In the genomic region with DNA sequence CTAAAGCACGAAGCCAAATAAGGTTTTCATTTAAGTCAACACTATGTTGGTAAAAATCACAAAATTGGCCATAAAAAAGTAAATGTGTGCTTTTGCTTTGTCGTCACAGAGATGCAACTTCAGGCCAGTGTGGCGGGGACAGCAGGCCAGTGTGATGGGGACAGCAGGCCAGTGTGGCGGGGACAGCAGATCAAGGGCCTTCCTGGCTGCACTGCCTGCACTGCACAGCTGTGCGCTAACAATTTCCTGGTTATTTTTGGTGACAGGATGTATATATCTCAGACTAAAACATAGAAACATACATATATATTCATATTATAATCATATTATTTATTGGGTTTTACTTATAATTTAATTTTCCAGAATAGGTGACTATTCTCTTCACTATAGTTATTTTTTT, we compare ENCODE assay signal across 21 mouse cellular contexts.
DNase-seq lines count a peak whose midpoint lies in the region; ATAC-seq and TF ChIP-seq lines count a peak whose summit lies in the region.
"Had no signal": no experiment of that assay in that cellular context is flagged by ENCODE, and none has a peak within 500 bp of the region (broad histone marks: within the 10 kb centered on the region; RNA-seq: fewer than 3 reads in every experiment).

No protein-coding gene starts in this region.

- H3K27ac ChIP-seq in hindbrain, embryonic 10.5 days = peak overlapping the region; percentile 42; the same call in 1 of the 2 replicates
- H3K27ac ChIP-seq in hindbrain, embryonic 12.5 days = no peak overlapping the region
- no peak overlapping the region for H3K27ac ChIP-seq in midbrain, embryonic 12.5 days (replicated peaks)
- no peak overlapping the region for H3K27ac ChIP-seq in midbrain, embryonic 16.5 days (ENCODE audit: low read length)
- peak overlapping the region; percentile 53 for H3K27ac ChIP-seq in forebrain, embryonic 14.5 days (ENCODE audit: low read depth, low read length)
- no peak overlapping the region for H3K27ac ChIP-seq in limb, embryonic 10.5 days
- H3K27ac ChIP-seq: embryonic facial prominence, embryonic 15.5 days; heart, embryonic 15.5 days; hindbrain, postnatal 0 days had no signal

- DNase-seq in hindbrain, embryonic 10.5 days (ENCODE audit: low spot score) = no peak
- peak; percentile 17 for DNase-seq in brain, embryonic 14.5 days (ENCODE audit: low read depth)
- DNase-seq in forebrain, embryonic 14.5 days (ENCODE audit: low spot score) = no peak
- no peak for DNase-seq in limb, embryonic 10.5 days (ENCODE audit: low spot score)
- DNase-seq in yolk sac, embryonic 10.5 days (ENCODE audit: low spot score) = no peak
- DNase-seq: adrenal gland, adult 2 months; adrenal gland, postnatal 25 days; cerebellum, adult 11 months; cerebellum, adult 8-10 months; cerebellum, postnatal 14 days; gastrocnemius, postnatal 36 days; heart, adult 18-20 months; heart, postnatal 14 days had no signal

- TF ChIP-seq CTCF in brain, embryonic 14.5 days (IDR thresholded peaks at IDR 0.05; ENCODE audit: borderline replicate concordance, extremely low read depth, insufficient read depth, insufficient read length) = no peak

- H3K9ac ChIP-seq in hindbrain, embryonic 12.5 days = no peak overlapping the region
- no peak overlapping the region for H3K9ac ChIP-seq in midbrain, embryonic 12.5 days (replicated peaks)
- H3K9ac ChIP-seq in midbrain, embryonic 16.5 days (ENCODE audit: low read depth, low read length) = no peak overlapping the region
- H3K9ac ChIP-seq in forebrain, embryonic 14.5 days (ENCODE audit: low read length) = no peak overlapping the region
- H3K9ac ChIP-seq: embryonic facial prominence, embryonic 15.5 days; heart, embryonic 15.5 days had no signal

- no peaks in the 10 kb centered on the region for H3K9me3 ChIP-seq in hindbrain, embryonic 10.5 days
- H3K9me3 ChIP-seq in hindbrain, embryonic 12.5 days (replicated peaks) = no peaks in the 10 kb centered on the region
- H3K9me3 ChIP-seq in midbrain, embryonic 12.5 days = no peaks in the 10 kb centered on the region
- no peaks in the 10 kb centered on the region for H3K9me3 ChIP-seq in midbrain, embryonic 16.5 days (replicated peaks; ENCODE audit: control insufficient read depth, low read length, poor library complexity, severe bottlenecking)
- H3K9me3 ChIP-seq in forebrain, embryonic 14.5 days (replicated peaks; ENCODE audit: control insufficient read depth, low read length) = no peaks in the 10 kb centered on the region
- H3K9me3 ChIP-seq in limb, embryonic 10.5 days (replicated peaks) = no peaks in the 10 kb centered on the region
- H3K9me3 ChIP-seq: embryonic facial prominence, embryonic 15.5 days; heart, embryonic 15.5 days had no signal

- no peak overlapping the region for H3K4me2 ChIP-seq in hindbrain, embryonic 12.5 days (replicated peaks)
- H3K4me2 ChIP-seq in midbrain, embryonic 12.5 days (replicated peaks) = no peak overlapping the region
- no peak overlapping the region for H3K4me2 ChIP-seq in midbrain, embryonic 16.5 days (ENCODE audit: low read length)
- H3K4me2 ChIP-seq in forebrain, embryonic 14.5 days (ENCODE audit: low read length) = no peak overlapping the region
- H3K4me2 ChIP-seq: embryonic facial prominence, embryonic 15.5 days; heart, embryonic 11.5 days; heart, embryonic 15.5 days had no signal

- peaks cover 31% of the 10 kb centered on the region for H3K4me1 ChIP-seq in hindbrain, embryonic 10.5 days (replicated peaks)
- peaks cover 10% of the 10 kb centered on the region; the same call in 1 of the 2 replicates for H3K4me1 ChIP-seq in hindbrain, embryonic 12.5 days
- peaks cover 17% of the 10 kb centered on the region for H3K4me1 ChIP-seq in midbrain, embryonic 12.5 days
- H3K4me1 ChIP-seq in midbrain, embryonic 16.5 days (ENCODE audit: control insufficient read depth, insufficient read depth, low read length) = no peaks in the 10 kb centered on the region; the same call in 1 of the 2 replicates
- peaks cover 5% of the 10 kb centered on the region for H3K4me1 ChIP-seq in forebrain, embryonic 14.5 days (ENCODE audit: control insufficient read depth, insufficient read depth, low read length)
- peaks cover 5% of the 10 kb centered on the region; the same call in 1 of the 2 replicates for H3K4me1 ChIP-seq in limb, embryonic 10.5 days
- H3K4me1 ChIP-seq: embryonic facial prominence, embryonic 15.5 days had no signal

- WGBS in hindbrain, embryonic 10.5 days = 86% methylated on average over 5 of the region's 5 CpGs
- 85% methylated on average over 5 of the region's 5 CpGs for WGBS in hindbrain, embryonic 12.5 days
- WGBS in midbrain, embryonic 12.5 days = 87% methylated on average over 5 of the region's 5 CpGs
- WGBS in midbrain, embryonic 16.5 days = 84% methylated on average over 5 of the region's 5 CpGs
- 88% methylated on average over 5 of the region's 5 CpGs for WGBS in forebrain, embryonic 14.5 days
- 92% methylated on average over 5 of the region's 5 CpGs for WGBS in limb, embryonic 10.5 days

- H3K27me3 ChIP-seq in hindbrain, embryonic 10.5 days (ENCODE audit: insufficient read depth, poor library complexity, severe bottlenecking) = no peaks in the 10 kb centered on the region
- H3K27me3 ChIP-seq in hindbrain, embryonic 12.5 days = no peaks in the 10 kb centered on the region
- H3K27me3 ChIP-seq in midbrain, embryonic 12.5 days = no peaks in the 10 kb centered on the region
- H3K27me3 ChIP-seq in midbrain, embryonic 16.5 days (ENCODE audit: control insufficient read depth, insufficient read depth, low read depth, low read length) = no peaks in the 10 kb centered on the region
- no peaks in the 10 kb centered on the region for H3K27me3 ChIP-seq in forebrain, embryonic 14.5 days (replicated peaks; ENCODE audit: control insufficient read depth, insufficient read depth, low read length)
- no peaks in the 10 kb centered on the region for H3K27me3 ChIP-seq in limb, embryonic 10.5 days (ENCODE audit: low read depth, poor library complexity, severe bottlenecking)
- H3K27me3 ChIP-seq: embryonic facial prominence, embryonic 15.5 days; heart, embryonic 15.5 days had no signal

- TF ChIP-seq POLR2A in brain, embryonic 14.5 days (IDR thresholded peaks at IDR 0.05; ENCODE audit: borderline replicate concordance, extremely low read depth, insufficient read depth, insufficient read length, poor library complexity, severe bottlenecking) = no peak

- no peak overlapping the region for H3K4me3 ChIP-seq in hindbrain, embryonic 10.5 days
- no peak overlapping the region for H3K4me3 ChIP-seq in hindbrain, embryonic 12.5 days
- H3K4me3 ChIP-seq in midbrain, embryonic 12.5 days = no peak overlapping the region
- no peak overlapping the region for H3K4me3 ChIP-seq in midbrain, embryonic 16.5 days (ENCODE audit: low read depth, low read length)
- H3K4me3 ChIP-seq in forebrain, embryonic 14.5 days (ENCODE audit: low read depth, low read length) = no peak overlapping the region
- no peak overlapping the region for H3K4me3 ChIP-seq in limb, embryonic 10.5 days
- H3K4me3 ChIP-seq: embryonic facial prominence, embryonic 15.5 days; erythroblast, embryonic 14.5 days; heart, embryonic 15.5 days had no signal

- no peak for ATAC-seq in hindbrain, embryonic 12.5 days (ENCODE audit: low FRiP score)
- ATAC-seq in midbrain, embryonic 12.5 days (ENCODE audit: low FRiP score, low read depth) = peak; percentile 54; the same call in 1 of the 2 replicates
- ATAC-seq in midbrain, embryonic 16.5 days = no peak
- no peak for ATAC-seq in forebrain, embryonic 14.5 days

- H3K36me3 ChIP-seq in hindbrain, embryonic 10.5 days = peaks cover 3% of the 10 kb centered on the region; the same call in 1 of the 2 replicates
- H3K36me3 ChIP-seq in hindbrain, embryonic 12.5 days = no peaks in the 10 kb centered on the region
- 0 out of 2 replicates have a peak, but pooled peaks cover 2% of the 10 kb centered on the region for H3K36me3 ChIP-seq in midbrain, embryonic 12.5 days
- no peaks in the 10 kb centered on the region for H3K36me3 ChIP-seq in midbrain, embryonic 16.5 days (ENCODE audit: control insufficient read depth, insufficient read depth, low read length)
- no peaks in the 10 kb centered on the region for H3K36me3 ChIP-seq in forebrain, embryonic 14.5 days (ENCODE audit: control insufficient read depth, insufficient read depth, low read length)
- no peaks in the 10 kb centered on the region for H3K36me3 ChIP-seq in limb, embryonic 10.5 days
- H3K36me3 ChIP-seq: embryonic facial prominence, embryonic 15.5 days; heart, embryonic 15.5 days had no signal

Comparison
In these comparisons a context has a peak if more than half of its experiments do, and no peak if none do; other contexts are left out.
1. H3K27ac ChIP-seq: peak in hindbrain, embryonic 10.5 days (single experiment) and forebrain, embryonic 14.5 days (single experiment); none in hindbrain, embryonic 12.5 days (single experiment), midbrain, embryonic 12.5 days (single experiment), midbrain, embryonic 16.5 days (single experiment) and limb, embryonic 10.5 days (single experiment).